Mouse (Mus musculus) hindbrain, embryonic 11.5 days (tissue): ENCODE data around the gene Pdhb. TPM values are rescaled to one million over a fixed set of nuclear protein-coding genes. Genes with fewer than 3 reads are reported as not detected.

Experiments
- ATAC-seq: fragments of 200-750 bp; cut with Nextera tagmentation; 2 replicates; pipeline ENCODE4 v1.8.0; 2017; ENCODE audit warnings: mild to moderate bottlenecking, moderate TSS enrichment, moderate library complexity; ENCODE audit not compliant: low FRiP score
- DNase-seq: peaks from one replicate; pipeline ENCODE4 v3.0.0-alpha.2; 2015; ENCODE audit warnings: low spot score
- H3K27ac ChIP-seq: fragments of 300-500 bp; sonication (generic); 2 replicates; pipeline ENCODE4 v1.5.1; 2014; ENCODE audit warnings: mild to moderate bottlenecking, low read depth, low read length
- H3K27me3 ChIP-seq: fragments of 300-500 bp; sonication (generic); 2 replicates; pipeline ENCODE4 v1.6.1; 2014; ENCODE audit warnings: mild to moderate bottlenecking, low read length, moderate library complexity, mixed read lengths; ENCODE audit not compliant: control insufficient read depth, insufficient read depth
- H3K36me3 ChIP-seq: fragments of 300-500 bp; sonication (generic); 2 replicates; pipeline ENCODE4 v1.6.1; 2014; ENCODE audit warnings: mild to moderate bottlenecking, low read length, moderate library complexity, mixed read lengths; ENCODE audit not compliant: control insufficient read depth, insufficient read depth
- H3K4me1 ChIP-seq: fragments of 300-500 bp; sonication (generic); replicated peaks from 2 replicates; pipeline ENCODE4 v1.6.1; 2014; ENCODE audit warnings: low read length, mixed read lengths; ENCODE audit not compliant: control insufficient read depth, insufficient read depth
- H3K4me2 ChIP-seq: fragments of 300-500 bp; sonication (generic); replicated peaks from 2 replicates; pipeline ENCODE4 v1.6.1; 2014; ENCODE audit warnings: mild to moderate bottlenecking, low read depth, low read length
- H3K4me3 ChIP-seq: fragments of 300-500 bp; sonication (generic); 2 replicates; pipeline ENCODE4 v1.5.1; 2014; ENCODE audit warnings: low read depth, low read length
- H3K9ac ChIP-seq: fragments of 300-500 bp; sonication (generic); 2 replicates; pipeline ENCODE4 v1.6.1; 2014; ENCODE audit warnings: low read depth, low read length
- H3K9me3 ChIP-seq: fragments of 300-500 bp; sonication (generic); 2 replicates; pipeline ENCODE4 v1.6.1; 2016; ENCODE audit warnings: low read length; ENCODE audit not compliant: control insufficient read depth
- WGBS: fragments of 180-500 bp; shearing (Covaris S2); extraction: QIAGEN DNeasy Blood & Tissue Kit; methylation state at CpG from one replicate; pipeline ENCODE4 v1.1.7; 2014; 5-methylcytosine and 5-hydroxymethylcytosine counted together
- polyA plus RNA-seq: library from polyadenylated mRNA; unstranded; fragments of >200 nt; fragmentation: Nextera tagmentation; extraction: Ambion mirVana; gene quantifications from 2 replicates; pipeline ENCODE4 v1.2.1, GENCODE M21; 2014

The Pdhb gene
- polyA plus RNA-seq, 1 experiment from 2014 or later, result 228 TPM

DNA sequence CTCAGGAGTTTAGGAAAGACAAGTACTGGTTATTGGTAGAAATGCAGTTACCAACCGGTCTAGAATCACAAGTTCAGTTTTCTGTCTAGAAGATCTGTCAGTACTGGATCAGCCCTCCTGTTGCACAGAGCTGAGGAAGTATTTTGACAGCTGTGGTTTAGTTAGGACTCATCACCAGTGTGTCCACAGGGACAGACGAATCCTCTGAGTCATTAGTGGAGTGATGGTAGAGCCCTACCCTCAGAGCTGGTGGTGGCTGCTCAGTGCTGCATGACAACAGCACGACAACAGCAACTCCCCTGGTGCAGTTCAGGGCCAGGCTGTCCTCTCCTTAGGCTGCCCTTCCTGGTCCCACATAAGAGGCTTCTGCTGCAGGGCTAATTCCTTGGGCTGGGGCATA is 18.8 kb downstream of the Pdhb start:
- no peaks in the 10 kb centered on the region for H3K9me3 ChIP-seq
- no peak overlapping the region for H3K4me3 ChIP-seq
- no peak overlapping the region for H3K4me2 ChIP-seq
- no peak overlapping the region for H3K9ac ChIP-seq
- no peak overlapping the region for H3K27ac ChIP-seq
- H3K4me1 ChIP-seq, result no peaks in the 10 kb centered on the region
- H3K27me3 ChIP-seq, result no peaks in the 10 kb centered on the region
- DNase-seq (no peak), ATAC-seq (no peak)
- WGBS, result 70% methylated on average over 3 of the region's 3 CpGs
- H3K36me3 ChIP-seq, result no peaks in the 10 kb centered on the region

DNA sequence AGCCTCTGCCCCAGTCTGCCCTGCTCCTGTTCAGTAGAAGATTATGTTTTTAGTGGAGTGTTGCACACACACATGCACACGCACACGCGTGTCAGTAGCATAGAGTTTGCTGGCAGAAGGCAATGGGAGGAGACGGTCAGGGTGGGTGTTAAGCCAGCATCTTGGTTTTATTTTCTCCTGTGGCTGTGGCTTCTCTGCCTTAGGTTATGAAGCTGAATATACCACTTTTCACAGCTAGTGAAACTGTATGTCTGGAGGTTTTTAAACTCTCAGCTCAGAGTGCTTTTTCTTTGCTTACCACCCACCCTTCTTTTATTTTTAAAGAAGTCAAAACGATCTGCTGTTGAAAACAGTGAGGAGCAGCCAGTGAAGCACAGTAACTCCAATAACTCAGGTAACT is 21.1 kb downstream of the Pdhb start:
- H3K27me3 ChIP-seq, result no peaks in the 10 kb centered on the region
- H3K9me3 ChIP-seq, result no peaks in the 10 kb centered on the region
- H3K36me3 ChIP-seq, result no peaks in the 10 kb centered on the region
- DNase-seq (no peak), ATAC-seq (no peak)
- H3K4me1 ChIP-seq, result no peaks in the 10 kb centered on the region
- no peak overlapping the region for H3K4me2 ChIP-seq
- 92% methylated on average over 5 of the region's 5 CpGs for WGBS
- no peak overlapping the region for H3K4me3 ChIP-seq
- no peak overlapping the region for H3K27ac ChIP-seq
- no peak overlapping the region for H3K9ac ChIP-seq

DNA sequence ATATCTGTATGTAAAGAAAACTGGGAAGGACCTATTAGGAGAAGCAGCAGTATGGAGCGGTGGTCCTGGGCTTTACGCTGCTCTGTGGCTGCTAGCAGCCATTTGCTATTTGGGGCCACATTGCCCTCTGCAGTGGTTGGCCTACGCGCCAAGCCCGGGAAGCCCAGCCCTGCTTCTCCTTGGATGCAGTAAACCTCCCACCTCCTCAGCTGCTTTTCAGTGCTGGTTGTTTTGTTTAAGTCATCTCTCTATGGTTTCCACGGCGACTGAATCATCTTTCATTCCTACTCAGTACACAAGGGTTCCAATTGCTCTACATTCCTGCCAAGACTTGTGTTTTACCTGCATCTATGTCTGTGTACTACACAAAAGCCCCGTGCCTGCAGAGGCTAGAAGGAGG is 24.0 kb downstream of the Pdhb start:
- H3K27ac ChIP-seq, result no peak overlapping the region
- ATAC-seq, result no peak
- H3K36me3 ChIP-seq, result no peaks in the 10 kb centered on the region
- WGBS, result 78% methylated on average over 8 of the region's 8 CpGs
- H3K4me1 ChIP-seq, result no peaks in the 10 kb centered on the region
- H3K4me2 ChIP-seq, result no peak overlapping the region
- no peaks in the 10 kb centered on the region for H3K27me3 ChIP-seq
- no peak overlapping the region for H3K9ac ChIP-seq
- H3K4me3 ChIP-seq, result no peak overlapping the region
- DNase-seq, result no peak
- H3K9me3 ChIP-seq, result no peaks in the 10 kb centered on the region

- Histone ChIP-seq H3K9ac (no peak overlapping the region), H3K27ac (no peak overlapping the region), H3K4me3 (no peak overlapping the region), H3K4me1 (no peaks in the 10 kb centered on the region), H3K9me3 (no peaks in the 10 kb centered on the region), H3K27me3 (no peaks in the 10 kb centered on the region), H3K36me3 (no peaks in the 10 kb centered on the region), H3K4me2 (no peak overlapping the region)
- 93% methylated on average over 10 of the region's 11 CpGs for WGBS
- DNase-seq, result no peak
- ATAC-seq, result no peak
Observed at GRCm38 (mm10) chr14:8146611-8147223, 26.1 kb downstream of the Pdhb start.

- 90% methylated on average over 13 of the region's 13 CpGs for WGBS
- ATAC-seq, result no peak
Observed at GRCm38 (mm10) chr14:8145594-8146558, 26.9 kb downstream of the Pdhb start.

GRCm38 (mm10) chr14:8141131-8141530 is 31.7 kb downstream of the Pdhb start:
- Histone ChIP-seq H3K27me3 (no peaks in the 10 kb centered on the region), H3K9me3 (no peaks in the 10 kb centered on the region), H3K4me1 (no peaks in the 10 kb centered on the region), H3K27ac (no peak overlapping the region), H3K4me3 (no peak overlapping the region), H3K9ac (no peak overlapping the region), H3K4me2 (no peak overlapping the region), H3K36me3 (no peaks in the 10 kb centered on the region)
- ATAC-seq (no peak), DNase-seq (no peak)
- WGBS, result 76% methylated on average over 2 of the region's 2 CpGs

More at GRCm38 (mm10) chr14:8145594-8146558, 26.9 kb downstream of the Pdhb start:
- H3K27ac ChIP-seq, result no peak overlapping the region
- H3K4me1 ChIP-seq, result no peaks in the 10 kb centered on the region
- no peak overlapping the region for H3K9ac ChIP-seq
- H3K36me3 ChIP-seq, result no peaks in the 10 kb centered on the region
- H3K9me3 ChIP-seq, result no peaks in the 10 kb centered on the region
- no peak overlapping the region for H3K4me3 ChIP-seq
- H3K4me2 ChIP-seq, result no peak overlapping the region
- no peak for DNase-seq
- no peaks in the 10 kb centered on the region for H3K27me3 ChIP-seq

- H3K9ac ChIP-seq, result no peak overlapping the region
- H3K27ac ChIP-seq, result no peak overlapping the region
- WGBS, result 61% methylated on average over 23 of the region's 23 CpGs
- no peak for DNase-seq
- no peak overlapping the region for H3K4me3 ChIP-seq
- H3K4me1 ChIP-seq, result no peaks in the 10 kb centered on the region
- H3K9me3 ChIP-seq, result no peaks in the 10 kb centered on the region
- ATAC-seq, result no peak
- H3K4me2 ChIP-seq, result no peak overlapping the region
- no peaks in the 10 kb centered on the region for H3K36me3 ChIP-seq
- H3K27me3 ChIP-seq, result no peaks in the 10 kb centered on the region
Observed at GRCm38 (mm10) chr14:8139724-8140710, 32.8 kb downstream of the Pdhb start.

GRCm38 (mm10) chr14:8135130-8135529 is 37.7 kb downstream of the Pdhb start:
- H3K27me3 ChIP-seq, result no peaks in the 10 kb centered on the region
- H3K4me3 ChIP-seq, result no peak overlapping the region
- H3K27ac ChIP-seq, result no peak overlapping the region
- no peak overlapping the region for H3K9ac ChIP-seq
- no peaks in the 10 kb centered on the region for H3K36me3 ChIP-seq
- no peak overlapping the region for H3K4me2 ChIP-seq
- ATAC-seq (no peak), DNase-seq (no peak)
- no peaks in the 10 kb centered on the region for H3K4me1 ChIP-seq
- 90% methylated on average over 3 of the region's 3 CpGs for WGBS
- H3K9me3 ChIP-seq, result no peaks in the 10 kb centered on the region
